Comparison of ENCODE assay signal across 11 mouse cellular contexts in genomic region chr2:129864958-129865357, GRCm38 (mm10).
DNase-seq lines count a peak whose midpoint lies in the region; TF ChIP-seq lines count a peak whose summit lies in the region.
"Had no signal": no experiment of that assay in that cellular context is flagged by ENCODE, and none has a peak within 500 bp of the region (broad histone marks: within the 10 kb centered on the region; RNA-seq: fewer than 3 reads in every experiment).

No protein-coding gene starts in this region.

- no peak overlapping the region for H3K27ac ChIP-seq in gastrocnemius, adult 2 months
- no peak overlapping the region for H3K27ac ChIP-seq in left cerebral cortex, adult 2 months
- H3K27ac ChIP-seq: midbrain, embryonic 10.5 days had no signal

- TF ChIP-seq CTCF in gastrocnemius, adult 2 months (IDR thresholded peaks at IDR 0.05), result no peak
- TF ChIP-seq CTCF in left cerebral cortex, adult 2 months (IDR thresholded peaks at IDR 0.05), result no peak

- intact Hi-C loops in gastrocnemius, adult 2 months (cut with DNase I), result no loop called here
- intact Hi-C loops in left cerebral cortex, postnatal 4 days (cut with DNase I), result no loop called here
- intact Hi-C loops in left cerebral cortex, adult 2 months (cut with DNase I), result no loop called here

- DNase-seq in gastrocnemius, adult 2 months, result peak; percentile 21
- DNase-seq in gastrocnemius, postnatal 10 days, result no peak
- DNase-seq in left cerebral cortex, postnatal 4 days, result peak; percentile 21
- DNase-seq in left cerebral cortex, adult 2 months (ENCODE audit: extremely low spot score in 1 of 2, low spot score in 2 of 2), result no peak
- peak; percentile 85 to 88 for DNase-seq in cerebellum, adult 18-20 months
- DNase-seq in retina, embryonic 14.5 days (ENCODE audit: low spot score), result peak; percentile 73
- DNase-seq in embryo, embryonic 10 days (ENCODE audit: low spot score), result no peak
- DNase-seq: embryo, embryonic 11 days; liver; lung, postnatal 10 days had no signal

- H3K4me3 ChIP-seq in gastrocnemius, adult 2 months, result no peak overlapping the region
- no peak overlapping the region for H3K4me3 ChIP-seq in left cerebral cortex, adult 2 months
- H3K4me3 ChIP-seq: midbrain, embryonic 10.5 days had no signal

Comparison
In these comparisons a context has a peak if more than half of its experiments do, and no peak if none do; other contexts are left out.
1. DNase-seq: peak in gastrocnemius, adult 2 months (single experiment), left cerebral cortex, postnatal 4 days (single experiment), cerebellum, adult 18-20 months (2 of 2) and retina, embryonic 14.5 days (single experiment); none in gastrocnemius, postnatal 10 days (single experiment), left cerebral cortex, adult 2 months (0 of 2) and embryo, embryonic 10 days (single experiment).